In the genomic region with DNA sequence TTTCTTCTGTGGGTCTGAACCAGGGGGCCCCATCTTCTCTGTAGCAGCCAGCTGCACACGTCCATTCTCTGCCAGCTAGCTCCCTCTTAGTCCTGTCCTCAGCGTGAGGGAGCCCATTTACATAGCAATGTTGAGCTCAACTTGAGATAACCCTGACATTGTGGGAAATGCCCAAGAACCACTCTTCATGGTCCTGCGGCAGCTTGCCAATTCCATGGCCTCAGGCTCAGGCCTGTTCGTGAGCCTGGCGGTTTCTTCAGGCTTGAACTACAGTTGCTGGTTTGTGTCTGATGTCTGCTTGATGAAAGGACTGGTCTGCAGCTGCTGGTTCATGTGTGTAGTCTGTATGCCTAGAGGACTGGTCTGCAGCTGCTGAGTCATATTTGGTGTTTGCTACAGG, we compare ENCODE assay signal across 25 mouse cellular contexts. TPM values are rescaled to one million over a fixed set of nuclear protein-coding genes. Genes with fewer than 3 reads are reported as not detected.
DNase-seq lines count a peak whose midpoint lies in the region; ATAC-seq and TF ChIP-seq lines count a peak whose summit lies in the region.
"Had no signal": no experiment of that assay in that cellular context is flagged by ENCODE, and none has a peak within 500 bp of the region (broad histone marks: within the 10 kb centered on the region; RNA-seq: fewer than 3 reads in every experiment).

No protein-coding gene starts in this region.

- ATAC-seq in heart, embryonic 13.5 days (ENCODE audit: extremely low read depth, insufficient number of reproducible peaks, low FRiP score, low TSS enrichment): no peak
- ATAC-seq in heart, postnatal 0 days (ENCODE audit: insufficient read depth, low read depth): peak; percentile 27; the same call in 1 of the 2 replicates
- ATAC-seq: forebrain, embryonic 13.5 days; forebrain, postnatal 0 days; hindbrain, postnatal 0 days had no signal

- no peaks in the 10 kb centered on the region for H3K27me3 ChIP-seq in heart, embryonic 13.5 days (replicated peaks)
- no peaks in the 10 kb centered on the region for H3K27me3 ChIP-seq in heart, postnatal 0 days (ENCODE audit: control insufficient read depth, insufficient read depth, low read length)
- H3K27me3 ChIP-seq in heart, adult 2 months (ENCODE audit: control insufficient read depth, insufficient read depth, low read length): no peaks in the 10 kb centered on the region; the same call in 1 of the 2 replicates
- H3K27me3 ChIP-seq: CH12.LX; embryonic facial prominence, embryonic 13.5 days; forebrain, embryonic 13.5 days; hindbrain, embryonic 13.5 days had no signal

- H3K79me2 ChIP-seq in heart, adult 2 months (replicated peaks; ENCODE audit: control insufficient read depth, insufficient read depth, low read length): no peaks in the 10 kb centered on the region

- no peak for DNase-seq in heart, adult 8-10 months (ENCODE audit: low spot score)
- DNase-seq in heart, postnatal 0 days (ENCODE audit: low spot score): no peak
- DNase-seq in heart, adult 2 months: no peak
- peak; percentile 13 for DNase-seq in lung, postnatal 10 days
- no peak for DNase-seq in lung, postnatal 25 days (ENCODE audit: low spot score)
- DNase-seq in MN1 (ENCODE audit: low spot score): peak; percentile 18
- DNase-seq in adrenal gland, adult 18-20 months (ENCODE audit: low spot score in 2 of 2): no peak
- DNase-seq: adrenal gland, postnatal 10 days; cerebellum, adult 11-12 months; cerebellum, adult 9-10 months; cerebellum, postnatal 25 days; forebrain, postnatal 0 days; gastrocnemius, postnatal 14 days; heart, postnatal 10 days; kidney, adult 11 months had no signal

- no peak for TF ChIP-seq POLR2A in heart, adult 2 months (IDR thresholded peaks at IDR 0.05; ENCODE audit: insufficient read depth, low read depth, low read length)

- H3K4me3 ChIP-seq in heart, embryonic 13.5 days: no peak overlapping the region
- no peak overlapping the region for H3K4me3 ChIP-seq in heart, postnatal 0 days (ENCODE audit: low read depth, low read length)
- no peak overlapping the region for H3K4me3 ChIP-seq in heart, adult 2 months
- H3K4me3 ChIP-seq: embryonic facial prominence, embryonic 13.5 days; forebrain, embryonic 13.5 days; hindbrain, embryonic 13.5 days had no signal

- H3K27ac ChIP-seq in heart, embryonic 13.5 days (replicated peaks): peak overlapping the region; percentile 52
- H3K27ac ChIP-seq in heart, postnatal 0 days (ENCODE audit: low read depth): no peak overlapping the region
- H3K27ac ChIP-seq in heart, adult 2 months: no peak overlapping the region
- H3K27ac ChIP-seq: embryonic facial prominence, embryonic 13.5 days; forebrain, embryonic 13.5 days; hindbrain, embryonic 13.5 days; hindbrain, postnatal 0 days had no signal

- H3K4me2 ChIP-seq in heart, embryonic 13.5 days: no peak overlapping the region
- H3K4me2 ChIP-seq in heart, postnatal 0 days (ENCODE audit: low read depth, low read length): no peak overlapping the region
- H3K4me2 ChIP-seq: embryonic facial prominence, embryonic 13.5 days; forebrain, embryonic 13.5 days; hindbrain, embryonic 13.5 days had no signal

- H3K9me3 ChIP-seq in heart, embryonic 13.5 days: no peaks in the 10 kb centered on the region
- H3K9me3 ChIP-seq in heart, postnatal 0 days (replicated peaks; ENCODE audit: control insufficient read depth, low read length): no peaks in the 10 kb centered on the region
- H3K9me3 ChIP-seq: embryonic facial prominence, embryonic 13.5 days; forebrain, embryonic 13.5 days; hindbrain, embryonic 13.5 days had no signal

- WGBS in heart, embryonic 13.5 days: 41% methylated on average over 5 of the region's 5 CpGs
- 27% methylated on average over 5 of the region's 5 CpGs for WGBS in heart, postnatal 0 days
- 61% methylated on average over 5 of the region's 5 CpGs for WGBS in heart, adult 2 months

- H3K4me1 ChIP-seq in heart, embryonic 13.5 days: peaks cover 13% of the 10 kb centered on the region; the same call in 1 of the 2 replicates
- H3K4me1 ChIP-seq in heart, postnatal 0 days (ENCODE audit: control insufficient read depth, insufficient read depth): no peaks in the 10 kb centered on the region
- no peaks in the 10 kb centered on the region for H3K4me1 ChIP-seq in heart, adult 2 months (ENCODE audit: control insufficient read depth, insufficient read depth, low read length)
- H3K4me1 ChIP-seq: embryonic facial prominence, embryonic 13.5 days; forebrain, embryonic 13.5 days; hindbrain, embryonic 13.5 days had no signal

- intact Hi-C loops in heart, adult 2 months (cut with DNase I): no loop called here

- TF ChIP-seq EP300 in heart, postnatal 0 days (IDR thresholded peaks at IDR 0.05; ENCODE audit: low read depth): no peak
- TF ChIP-seq EP300 in heart, adult 2 months (IDR thresholded peaks at IDR 0.05; ENCODE audit: insufficient read depth, low read depth, low read length): no peak

- H3K36me3 ChIP-seq in heart, embryonic 13.5 days: no peaks in the 10 kb centered on the region
- no peaks in the 10 kb centered on the region for H3K36me3 ChIP-seq in heart, postnatal 0 days (replicated peaks; ENCODE audit: control insufficient read depth, insufficient read depth, low read length)
- H3K36me3 ChIP-seq in heart, adult 2 months (ENCODE audit: control insufficient read depth, insufficient read depth, low read length): no peaks in the 10 kb centered on the region
- H3K36me3 ChIP-seq: embryonic facial prominence, embryonic 13.5 days; hindbrain, embryonic 13.5 days had no signal

- TF ChIP-seq CTCF in heart, postnatal 0 days (IDR thresholded peaks at IDR 0.05; ENCODE audit: low read depth): no peak
- no peak for TF ChIP-seq CTCF in heart, adult 2 months (IDR thresholded peaks at IDR 0.05)

- H3K9ac ChIP-seq in heart, embryonic 13.5 days: no peak overlapping the region
- H3K9ac ChIP-seq in heart, postnatal 0 days (replicated peaks; ENCODE audit: low read depth, low read length): no peak overlapping the region
- H3K9ac ChIP-seq in heart, adult 2 months (ENCODE audit: low read depth, low read length): no peak overlapping the region
- H3K9ac ChIP-seq: embryonic facial prominence, embryonic 13.5 days; forebrain, embryonic 13.5 days; forebrain, postnatal 0 days; hindbrain, embryonic 13.5 days had no signal

RNA-seq across cellular contexts. Expression of a gene that starts 0.8 kb away (rescaled TPM):
- not detected in 2 replicates for polyA plus RNA-seq in heart, embryonic 13.5 days (2015; fragmentation: Nextera tagmentation; extraction: Ambion mirVana)
- total RNA-seq in heart, adult 8-10 months (2022): not detected
- total RNA-seq in heart, postnatal 0 days (2014; rRNA removed; ENCODE audit: low replicate concordance): not detected in 2 replicates
- not detected in 2 replicates for polyA plus RNA-seq in heart, postnatal 0 days (2015; fragmentation: Nextera tagmentation; extraction: Ambion mirVana)
- total RNA-seq in heart, adult 2 months (2021): not detected
- polyA plus RNA-seq in heart, adult 2 months (2012; rRNA removed): 0.16 TPM in 1 of 2 replicates, not detected in the other
- not detected for total RNA-seq in adrenal gland, adult 18-20 months (2021)
- total RNA-seq: adrenal gland, postnatal 10 days; CH12.LX; forebrain, postnatal 0 days; gastrocnemius, adult 18-20 months; gastrocnemius, postnatal 14 days; heart, postnatal 10 days; hematopoietic stem cell, adult 5-6 weeks; hindbrain, postnatal 0 days had no signal
- polyA plus RNA-seq: cortical plate, adult 2 months; embryonic facial prominence, embryonic 13.5 days; forebrain, embryonic 13.5 days; forebrain, postnatal 0 days; hindbrain, embryonic 13.5 days; hindbrain, postnatal 0 days; intestine, embryonic 14.5 days had no signal

RNA-seq across cellular contexts. Expression of a gene that starts 14.6 kb away (rescaled TPM):
- 0.28 and 0.73 TPM in 2 replicates for polyA plus RNA-seq in heart, embryonic 13.5 days (2015; fragmentation: Nextera tagmentation; extraction: Ambion mirVana)
- total RNA-seq in heart, adult 8-10 months (2022): 10 to 100 TPM; 17.0 to 27.2 (median 23.5) TPM
- total RNA-seq in heart, postnatal 0 days (2014; rRNA removed; ENCODE audit: low replicate concordance): 0.89 and 0.99 TPM in 2 replicates
- 2.3 and 3.0 TPM in 2 replicates for polyA plus RNA-seq in heart, postnatal 0 days (2015; fragmentation: Nextera tagmentation; extraction: Ambion mirVana)
- 10 to 100 TPM; 10.9 to 16.8 TPM for total RNA-seq in heart, adult 2 months (2021)
- 5.7 and 10.4 TPM in 2 replicates for polyA plus RNA-seq in heart, adult 2 months (2012; rRNA removed)
- total RNA-seq in adrenal gland, adult 18-20 months (2021): 1 to 10 TPM; 2.5 to 3.2 TPM

RNA-seq across cellular contexts. Expression of a gene that starts 31.8 kb away (rescaled TPM):
- polyA plus RNA-seq in heart, embryonic 13.5 days (2015; fragmentation: Nextera tagmentation; extraction: Ambion mirVana): 40.5 and 43.7 TPM in 2 replicates
- total RNA-seq in heart, adult 8-10 months (2022): 10 to 100 TPM; 15.7 to 21.5 (median 19.6) TPM
- 37.9 and 40.6 TPM in 2 replicates for total RNA-seq in heart, postnatal 0 days (2014; rRNA removed; ENCODE audit: low replicate concordance)
- 33.5 and 37.5 TPM in 2 replicates for polyA plus RNA-seq in heart, postnatal 0 days (2015; fragmentation: Nextera tagmentation; extraction: Ambion mirVana)
- 10 to 100 TPM; 16.3 to 19.5 TPM for total RNA-seq in heart, adult 2 months (2021)
- polyA plus RNA-seq in heart, adult 2 months (2012; rRNA removed): 18.5 and 28.1 TPM in 2 replicates
- total RNA-seq in adrenal gland, adult 18-20 months (2021): 10 to 100 TPM; 24.4 to 24.5 TPM

RNA-seq across cellular contexts. Expression of a gene that starts 32.2 kb away (rescaled TPM):
- polyA plus RNA-seq in heart, embryonic 13.5 days (2015; fragmentation: Nextera tagmentation; extraction: Ambion mirVana): 399 and 477 TPM in 2 replicates
- total RNA-seq in heart, adult 8-10 months (2022): 100 to 1,000 TPM; 110 to 123 (median 117) TPM
- 120 and 143 TPM in 2 replicates for total RNA-seq in heart, postnatal 0 days (2014; rRNA removed; ENCODE audit: low replicate concordance)
- 340 and 356 TPM in 2 replicates for polyA plus RNA-seq in heart, postnatal 0 days (2015; fragmentation: Nextera tagmentation; extraction: Ambion mirVana)
- 100 to 1,000 TPM; 113 to 133 TPM for total RNA-seq in heart, adult 2 months (2021)
- 148 and 173 TPM in 2 replicates for polyA plus RNA-seq in heart, adult 2 months (2012; rRNA removed)
- 100 to 1,000 TPM; 127 to 129 TPM for total RNA-seq in adrenal gland, adult 18-20 months (2021)

RNA-seq across cellular contexts. Expression of a gene that starts 36.6 kb away (rescaled TPM):
- 4.5 and 5.9 TPM in 2 replicates for polyA plus RNA-seq in heart, embryonic 13.5 days (2015; fragmentation: Nextera tagmentation; extraction: Ambion mirVana)
- 10 to 100 TPM; 22.3 to 32.9 (median 25.1) TPM for total RNA-seq in heart, adult 8-10 months (2022)
- total RNA-seq in heart, postnatal 0 days (2014; rRNA removed; ENCODE audit: low replicate concordance): 4.0 and 13.3 TPM in 2 replicates
- polyA plus RNA-seq in heart, postnatal 0 days (2015; fragmentation: Nextera tagmentation; extraction: Ambion mirVana): 5.1 and 6.8 TPM in 2 replicates
- total RNA-seq in heart, adult 2 months (2021): 10 to 100 TPM; 27.2 to 29.9 TPM
- polyA plus RNA-seq in heart, adult 2 months (2012; rRNA removed): 35.5 and 36.1 TPM in 2 replicates
- total RNA-seq in adrenal gland, adult 18-20 months (2021): under 1 TPM; 0.13 to 0.29 TPM
- total RNA-seq: CH12.LX; gastrocnemius, adult 18-20 months; hematopoietic stem cell, adult 5-6 weeks had no signal

Comparison
In these comparisons a context has a peak if more than half of its experiments do, and no peak if none do; other contexts are left out.
1. DNase-seq: peak in lung, postnatal 10 days (single experiment) and MN1 (single experiment); none in heart, adult 8-10 months (single experiment), heart, postnatal 0 days (single experiment), heart, adult 2 months (0 of 2), lung, postnatal 25 days (single experiment) and adrenal gland, adult 18-20 months (0 of 2).